Mouse (Mus musculus) C2C12 (cell line): ENCODE measurements at regions not wholly inside any gene's neighbourhood (a gene's known extent, or its start where the extent isn't known, plus 50 kb on each side); places are given as distances from the start of the nearest gene placed in this dataset.

Experiments used
- H3K27me3 ChIP-seq: one replicate; pipeline ENCODE4 v1.6.1; 2011; ENCODE audit not compliant: control insufficient read depth, insufficient read depth, insufficient read length
- H3K36me3 ChIP-seq: one replicate; pipeline ENCODE4 v1.6.1; 2011; ENCODE audit not compliant: control insufficient read depth, insufficient read depth
- H3K4me3 ChIP-seq: one replicate; pipeline ENCODE4 v1.5.1; 2011; ENCODE audit warnings: mild to moderate bottlenecking, control low read depth; ENCODE audit not compliant: poor library complexity, insufficient read depth, severe bottlenecking
- H3K79me2 ChIP-seq: one replicate; pipeline ENCODE4 v1.6.1; 2011; ENCODE audit not compliant: control insufficient read depth, insufficient read depth
- H3K79me3 ChIP-seq: one replicate; pipeline ENCODE4 v1.6.1; 2011; ENCODE audit warnings: low read depth, control low read depth
- H3ac ChIP-seq: one replicate; pipeline ENCODE3; 2011; ENCODE audit warnings: low read depth; ENCODE audit not compliant: control insufficient read depth, insufficient read length
- CEBPB ChIP-seq: IDR thresholded peaks from one replicate; pipeline ENCODE4 v1.6.1; 2011; ENCODE audit warnings: low read depth, mild to moderate bottlenecking, control low read depth, moderate library complexity
- CTCF ChIP-seq: IDR thresholded peaks from one replicate; pipeline ENCODE4 v1.5.1; 2011; ENCODE audit not compliant: control insufficient read depth, insufficient read depth, insufficient read length
- FOSL1 ChIP-seq: IDR thresholded peaks from one replicate; pipeline ENCODE4 v1.8.0; 2011; ENCODE audit warnings: mild to moderate bottlenecking, low read length; ENCODE audit not compliant: poor library complexity, insufficient read depth, severe bottlenecking
- MAX ChIP-seq: IDR thresholded peaks from one replicate; pipeline ENCODE4 v1.6.1; 2011; ENCODE audit warnings: mild to moderate bottlenecking, control low read depth
- MYOD1 ChIP-seq: IDR thresholded peaks from one replicate; pipeline ENCODE4 v1.6.1; 2011; ENCODE audit warnings: low read depth; ENCODE audit not compliant: control insufficient read depth, insufficient read length
- MYOG ChIP-seq: IDR thresholded peaks from one replicate; pipeline ENCODE4 v1.6.1; 2011; ENCODE audit not compliant: control insufficient read depth, insufficient read length; ENCODE audit errors: extremely low read depth
- USF1 ChIP-seq: IDR thresholded peaks from one replicate; pipeline ENCODE4 v1.6.1; 2011; ENCODE audit warnings: low read depth, mild to moderate bottlenecking, control low read depth, moderate library complexity

DNA sequence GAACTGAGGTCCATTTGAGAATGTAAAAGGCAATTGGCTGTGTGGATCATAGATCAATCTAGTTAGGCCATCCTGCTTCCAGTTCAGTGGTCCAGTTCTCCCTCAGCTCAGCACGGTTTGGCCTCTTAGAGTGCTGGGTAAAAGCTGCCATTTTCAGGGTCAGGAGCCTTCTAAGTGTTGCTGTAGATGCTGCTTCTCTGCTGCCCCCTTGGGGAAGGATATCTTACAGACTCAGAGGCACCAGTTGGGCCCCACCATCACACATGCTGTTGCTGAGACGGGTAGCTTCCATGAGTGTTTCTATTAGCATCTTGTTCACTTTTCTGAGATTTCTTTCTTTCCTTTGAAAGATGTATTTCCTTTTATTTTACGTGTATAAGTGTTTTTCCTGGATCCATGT is 132.1 kb upstream of the Podxl start:
- Histone ChIP-seq H3ac (no peak overlapping the region), H3K27me3 (peaks cover 7% of the 10 kb centered on the region), H3K79me3 (no peaks in the 10 kb centered on the region), H3K79me2 (no peaks in the 10 kb centered on the region), H3K36me3 (no peaks in the 10 kb centered on the region), H3K4me3 (no peak overlapping the region)
- TF ChIP-seq USF1 (no peak), MAX (no peak), CEBPB (no peak), FOSL1 (no peak), MYOG (no peak), CTCF (no peak), MYOD1 (no peak)

DNA sequence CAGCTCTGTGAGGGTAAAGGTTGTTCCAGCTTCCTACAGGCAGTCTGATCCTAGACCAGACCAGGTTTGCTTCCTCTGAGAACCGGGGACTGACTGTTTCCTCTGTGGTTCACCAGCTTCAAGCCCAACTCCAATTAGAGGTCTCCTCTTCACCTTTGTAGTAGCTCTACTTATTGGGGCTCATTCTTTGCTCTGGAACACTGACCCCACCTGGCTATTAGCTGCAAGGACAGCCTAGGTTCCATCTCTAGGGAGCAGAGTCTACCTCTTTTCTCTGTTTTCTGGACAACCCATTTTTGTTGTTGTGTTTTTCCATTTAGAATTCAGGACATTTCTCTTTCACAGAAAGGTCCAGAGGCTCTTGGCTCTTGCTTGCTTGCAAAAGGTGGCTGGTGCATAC is 129.3 kb upstream of the Podxl start:
- TF ChIP-seq CTCF (no peak), MYOD1 (no peak), FOSL1 (no peak), CEBPB (no peak), USF1 (no peak), MAX (no peak), MYOG (no peak)
- Histone ChIP-seq H3K79me2 (no peaks in the 10 kb centered on the region), H3K36me3 (no peaks in the 10 kb centered on the region), H3K4me3 (no peak overlapping the region), H3K27me3 (peaks cover 9% of the 10 kb centered on the region), H3K79me3 (no peaks in the 10 kb centered on the region), H3ac (no peak overlapping the region)

DNA sequence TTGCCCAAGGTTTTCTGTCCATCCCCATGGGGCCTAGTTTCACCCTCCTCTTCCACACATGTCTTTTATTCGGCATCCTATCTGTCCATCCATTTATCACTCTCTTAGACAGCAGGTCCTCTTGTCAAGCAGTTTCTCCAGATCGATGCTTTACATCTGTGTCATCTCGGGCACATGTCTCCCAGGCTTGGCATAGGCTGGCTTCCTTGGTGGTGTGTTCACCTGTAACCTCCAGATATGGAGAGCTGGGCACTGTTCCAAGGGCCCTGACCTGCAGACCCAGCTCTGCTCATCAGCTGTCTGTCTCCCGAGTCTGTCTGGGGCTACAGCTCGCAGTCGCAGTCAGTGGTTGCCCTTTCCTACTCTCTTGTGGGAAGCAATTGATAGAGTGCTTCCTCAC is 128.2 kb upstream of the Podxl start:
- H3K4me3 ChIP-seq = no peak overlapping the region
- no peak overlapping the region for H3ac ChIP-seq
- H3K27me3 ChIP-seq = peaks cover 9% of the 10 kb centered on the region
- no peak for TF ChIP-seq FOSL1
- no peak for TF ChIP-seq MAX
- no peak for TF ChIP-seq MYOD1
- no peak for TF ChIP-seq CEBPB
- no peak for TF ChIP-seq USF1
- TF ChIP-seq MYOG = no peak
- no peak for TF ChIP-seq CTCF
- no peaks in the 10 kb centered on the region for H3K36me3 ChIP-seq
- no peaks in the 10 kb centered on the region for H3K79me2 ChIP-seq
- H3K79me3 ChIP-seq = no peaks in the 10 kb centered on the region

DNA sequence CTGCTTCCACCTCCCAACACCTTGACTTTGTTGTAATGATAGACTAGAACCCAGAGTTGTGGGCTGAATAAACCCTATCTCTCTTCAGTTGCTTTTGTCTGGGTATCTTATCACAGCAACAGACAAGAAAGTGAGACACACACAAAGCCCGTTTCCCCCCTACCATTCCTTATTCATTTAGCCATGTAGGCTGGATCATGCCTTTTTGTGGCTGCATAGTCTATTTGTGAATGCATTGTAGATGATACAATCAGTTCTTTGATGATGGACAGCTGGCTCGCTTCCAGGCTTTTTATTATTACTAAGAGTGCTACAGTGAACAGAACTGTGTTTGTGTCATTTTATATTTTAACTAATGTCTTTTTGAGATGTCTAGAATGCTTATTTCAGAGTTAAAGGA is 116.3 kb upstream of the Podxl start:
- H3K27me3 ChIP-seq = no peaks in the 10 kb centered on the region
- no peak overlapping the region for H3K4me3 ChIP-seq
- no peaks in the 10 kb centered on the region for H3K79me3 ChIP-seq
- H3K36me3 ChIP-seq = no peaks in the 10 kb centered on the region
- H3ac ChIP-seq = no peak overlapping the region
- no peak for TF ChIP-seq FOSL1
- no peak for TF ChIP-seq MYOG
- TF ChIP-seq CTCF = no peak
- TF ChIP-seq CEBPB = no peak
- TF ChIP-seq MAX = no peak
- no peak for TF ChIP-seq USF1
- TF ChIP-seq MYOD1 = no peak
- H3K79me2 ChIP-seq = no peaks in the 10 kb centered on the region

DNA sequence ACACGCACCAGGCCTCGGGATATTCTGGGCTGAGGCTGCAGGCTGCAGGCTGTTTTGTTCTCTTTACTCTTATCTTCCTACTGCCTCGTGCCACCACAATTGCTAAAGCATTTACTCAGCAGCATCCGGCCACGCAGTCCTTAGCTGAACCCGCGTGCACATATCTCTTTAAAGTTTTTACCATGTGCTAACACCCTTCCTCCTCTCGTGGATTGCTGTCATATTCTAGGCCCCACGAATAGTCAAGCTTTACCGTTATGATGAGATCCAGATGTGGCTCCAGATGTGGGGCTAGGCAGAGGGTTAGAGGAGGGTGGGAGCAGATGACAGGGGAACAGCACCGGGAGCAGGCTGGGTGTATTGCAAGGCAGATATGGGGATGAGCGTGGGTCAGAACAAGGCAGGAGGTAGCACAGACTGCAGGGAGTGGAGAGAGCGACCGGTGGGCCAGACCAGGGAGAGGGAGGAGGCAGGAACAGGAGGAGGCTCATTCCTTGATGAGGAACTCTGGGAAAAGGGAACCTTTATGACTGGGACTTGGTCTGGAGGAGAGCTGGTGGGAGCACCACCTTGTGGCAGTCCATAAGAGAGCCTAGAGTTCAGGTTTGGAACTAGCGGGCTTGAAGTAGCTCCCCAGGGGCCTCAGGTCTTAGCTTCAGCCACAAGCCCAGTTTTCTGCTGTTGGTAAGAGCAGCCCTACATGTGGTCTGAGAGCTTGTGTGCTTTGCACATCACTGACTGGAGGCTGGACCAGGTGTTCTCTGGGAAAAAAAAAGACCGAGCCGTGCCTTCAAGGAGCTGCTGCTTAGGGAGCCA is 102.1 kb upstream of the Podxl start:
- no peaks in the 10 kb centered on the region for H3K79me3 ChIP-seq
- H3K4me3 ChIP-seq = no peak overlapping the region
- peaks cover 30% of the 10 kb centered on the region for H3K27me3 ChIP-seq
- H3K79me2 ChIP-seq = no peaks in the 10 kb centered on the region
- H3K36me3 ChIP-seq = no peaks in the 10 kb centered on the region
- no peak overlapping the region for H3ac ChIP-seq
- TF ChIP-seq CEBPB (no peak), MYOG (no peak), MAX (no peak), FOSL1 (no peak), MYOD1 (no peak), USF1 (no peak), CTCF (no peak)
